Mouse (Mus musculus) hindbrain, embryonic 16.5 days (tissue): ENCODE data around the gene Pde8a. TPM values are rescaled to one million over a fixed set of nuclear protein-coding genes. Genes with fewer than 3 reads are reported as not detected.

Experiments used
- ATAC-seq: fragments of 200-750 bp; cut with Nextera tagmentation; 2 replicates; pipeline ENCODE4 v1.8.0; 2017; ENCODE audit warnings: moderate TSS enrichment, moderate library complexity
- H3K27ac ChIP-seq: fragments of 300-500 bp; sonication (generic); 2 replicates; pipeline ENCODE4 v1.5.1; 2014; ENCODE audit warnings: low read depth, mild to moderate bottlenecking, control low read depth, low read length, moderate library complexity
- H3K27me3 ChIP-seq: fragments of 300-500 bp; sonication (generic); replicated peaks from 2 replicates; pipeline ENCODE4 v1.6.1; 2014; ENCODE audit warnings: low read length; ENCODE audit not compliant: control insufficient read depth, insufficient read depth
- H3K36me3 ChIP-seq: fragments of 300-500 bp; sonication (generic); 2 replicates; pipeline ENCODE4 v1.6.1; 2014; ENCODE audit warnings: mild to moderate bottlenecking, low read length, moderate library complexity, mixed read lengths; ENCODE audit not compliant: control insufficient read depth, insufficient read depth
- H3K4me1 ChIP-seq: fragments of 300-500 bp; sonication (generic); 2 replicates; pipeline ENCODE4 v1.6.1; 2014; ENCODE audit warnings: low read depth, low read length; ENCODE audit not compliant: control insufficient read depth, insufficient read depth
- H3K4me2 ChIP-seq: fragments of 300-500 bp; sonication (generic); 2 replicates; pipeline ENCODE4 v1.6.1; 2014; ENCODE audit warnings: mild to moderate bottlenecking, low read length, control low read depth, moderate library complexity
- H3K4me3 ChIP-seq: fragments of 300-500 bp; sonication (generic); 2 replicates; pipeline ENCODE4 v1.5.1; 2014; ENCODE audit warnings: mild to moderate bottlenecking, low read length, control low read depth, moderate library complexity
- H3K9ac ChIP-seq: fragments of 300-500 bp; sonication (generic); 2 replicates; pipeline ENCODE4 v1.6.1; 2014; ENCODE audit warnings: low read depth, mild to moderate bottlenecking, control low read depth, low read length, moderate library complexity
- H3K9me3 ChIP-seq: fragments of 300-500 bp; sonication (generic); 2 replicates; pipeline ENCODE4 v1.6.1; 2014; ENCODE audit warnings: mild to moderate bottlenecking, low read length, moderate library complexity; ENCODE audit not compliant: control insufficient read depth
- WGBS: fragments of 180-500 bp; shearing (Covaris S2); extraction: QIAGEN DNeasy Blood & Tissue Kit; methylation state at CpG from one replicate; pipeline ENCODE4 v1.1.7; 2014; 5-methylcytosine and 5-hydroxymethylcytosine counted together
- polyA plus RNA-seq: library from polyadenylated mRNA; unstranded; fragments of >200 nt; fragmentation: Nextera tagmentation; extraction: Ambion mirVana; gene quantifications from 2 replicates; pipeline ENCODE4 v1.2.1, GENCODE M21; 2015

Gene Pde8a
- polyA plus RNA-seq, 1 experiment from 2014 or later, result 1.2 TPM

DNA sequence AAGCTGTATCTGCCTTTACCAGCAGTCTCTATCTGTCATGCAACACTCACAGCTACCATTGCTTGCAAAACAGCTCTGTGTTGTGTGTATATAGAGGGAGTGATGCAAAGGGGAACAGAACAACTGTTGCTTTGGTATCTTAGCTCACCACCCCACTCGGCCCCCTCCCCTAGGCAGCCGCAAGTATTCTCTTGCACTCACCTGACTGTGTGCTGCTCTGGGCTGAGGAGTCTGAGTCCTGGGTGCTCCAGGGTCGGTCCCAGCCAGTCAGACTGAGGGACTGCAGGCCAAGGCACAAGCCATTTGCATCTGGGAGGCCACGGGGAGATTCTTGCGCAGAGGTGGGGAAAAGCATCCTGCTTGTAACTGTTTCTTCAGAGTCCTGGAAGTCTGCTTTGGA is 158.4 kb downstream of the Pde8a start:
- ATAC-seq, result peak; percentile 60
- Histone ChIP-seq H3K9me3 (no peaks in the 10 kb centered on the region), H3K27ac (no peak overlapping the region), H3K27me3 (no peaks in the 10 kb centered on the region), H3K36me3 (no peaks in the 10 kb centered on the region), H3K9ac (peak overlapping the region; percentile 35), H3K4me2 (peak overlapping the region; percentile 81), H3K4me3 (peak overlapping the region; percentile 35), H3K4me1 (peaks cover 7% of the 10 kb centered on the region)
- WGBS, result 17% methylated on average over 5 of the region's 5 CpGs

DNA sequence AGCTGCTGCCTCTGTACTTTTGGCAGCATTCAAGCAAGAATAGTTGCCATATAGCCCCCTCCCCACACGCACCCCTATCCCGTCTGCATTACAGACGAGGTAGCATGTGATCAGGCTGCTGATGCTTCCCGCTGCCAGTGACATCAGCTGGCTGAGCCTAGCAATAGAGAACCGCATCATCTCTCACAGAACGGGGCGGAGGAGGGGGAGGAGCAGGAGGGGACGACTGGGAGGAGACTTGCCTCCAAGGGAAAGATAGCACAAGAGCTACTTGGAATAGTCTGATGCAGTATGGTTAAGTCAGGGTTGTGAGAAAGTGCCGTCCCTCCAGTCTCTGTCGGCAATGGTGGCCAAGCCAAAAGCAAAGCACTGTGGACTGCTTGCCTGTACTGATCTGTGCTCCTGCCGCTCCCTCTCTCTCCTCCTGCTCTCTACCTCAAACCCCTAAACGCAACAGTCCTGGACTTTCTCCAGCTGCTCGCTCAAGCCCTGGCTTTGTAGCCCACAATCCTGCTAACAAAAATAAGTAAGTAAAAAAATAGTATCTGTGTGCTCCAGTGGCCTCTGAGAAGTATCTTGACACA is 159.0 kb downstream of the Pde8a start:
- peak; percentile 94 for ATAC-seq
- peak overlapping the region; percentile 81 for H3K4me2 ChIP-seq
- no peaks in the 10 kb centered on the region for H3K9me3 ChIP-seq
- H3K4me3 ChIP-seq, result peak overlapping the region; percentile 35
- peaks cover 7% of the 10 kb centered on the region for H3K4me1 ChIP-seq
- 5% methylated on average over 13 of the region's 13 CpGs for WGBS
- no peaks in the 10 kb centered on the region for H3K36me3 ChIP-seq
- no peak overlapping the region; the same call in 1 of the 2 replicates for H3K27ac ChIP-seq
- no peaks in the 10 kb centered on the region for H3K27me3 ChIP-seq
- H3K9ac ChIP-seq, result peak overlapping the region; percentile 57

DNA sequence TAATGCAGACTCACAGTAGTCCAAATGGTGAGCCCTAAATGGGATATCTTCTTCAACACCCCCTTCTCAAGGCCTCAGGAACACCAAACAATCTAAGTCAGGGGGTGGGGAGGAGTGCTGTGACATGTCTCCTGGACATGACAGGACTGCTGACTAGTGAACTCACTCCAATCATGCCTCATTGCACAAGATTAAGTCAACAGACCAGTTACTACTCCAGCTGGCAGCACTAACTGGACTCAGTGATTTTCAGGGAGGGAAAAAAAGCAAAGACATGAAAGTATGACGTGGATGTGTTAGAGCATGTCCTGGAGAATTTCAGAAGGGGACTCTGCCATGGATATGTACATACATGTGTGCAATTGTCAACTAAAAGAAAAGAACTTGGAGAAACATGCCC is 166.0 kb downstream of the Pde8a start:
- 86% methylated on average over 1 of the region's 1 CpGs for WGBS
- H3K27me3 ChIP-seq, result no peaks in the 10 kb centered on the region

More for the DNA sequence above, 166.0 kb downstream of the Pde8a start:
- Histone ChIP-seq H3K4me1 (no peaks in the 10 kb centered on the region), H3K4me2 (no peak overlapping the region), H3K27ac (no peak overlapping the region), H3K36me3 (no peaks in the 10 kb centered on the region), H3K9ac (no peak overlapping the region), H3K4me3 (no peak overlapping the region), H3K9me3 (no peaks in the 10 kb centered on the region)
- no peak for ATAC-seq

Other genes with a start within 250 kb of the Pde8a start
- 9.0 and 12.2 TPM in 2 replicates for gene Zfp592, start 219.9 kb upstream of the Pde8a start, polyA plus RNA-seq
- 0.10 and 0.27 TPM in 2 replicates for gene Alpk3, start 156.0 kb upstream of the Pde8a start, polyA plus RNA-seq
- 0.05 TPM in 1 of 2 replicates, not detected in the other for gene Slc28a1, start 98.8 kb upstream of the Pde8a start, polyA plus RNA-seq
- 598 and 658 TPM in 2 replicates for gene Rps17, start 131.7 kb downstream of the Pde8a start, polyA plus RNA-seq
- gene Cpeb1, start 241.9 kb downstream of the Pde8a start, polyA plus RNA-seq, result 8.3 and 8.4 TPM in 2 replicates